Mouse (Mus musculus): ENCODE measurements around the gene Dmrt2.

Gene Dmrt2

DNA sequence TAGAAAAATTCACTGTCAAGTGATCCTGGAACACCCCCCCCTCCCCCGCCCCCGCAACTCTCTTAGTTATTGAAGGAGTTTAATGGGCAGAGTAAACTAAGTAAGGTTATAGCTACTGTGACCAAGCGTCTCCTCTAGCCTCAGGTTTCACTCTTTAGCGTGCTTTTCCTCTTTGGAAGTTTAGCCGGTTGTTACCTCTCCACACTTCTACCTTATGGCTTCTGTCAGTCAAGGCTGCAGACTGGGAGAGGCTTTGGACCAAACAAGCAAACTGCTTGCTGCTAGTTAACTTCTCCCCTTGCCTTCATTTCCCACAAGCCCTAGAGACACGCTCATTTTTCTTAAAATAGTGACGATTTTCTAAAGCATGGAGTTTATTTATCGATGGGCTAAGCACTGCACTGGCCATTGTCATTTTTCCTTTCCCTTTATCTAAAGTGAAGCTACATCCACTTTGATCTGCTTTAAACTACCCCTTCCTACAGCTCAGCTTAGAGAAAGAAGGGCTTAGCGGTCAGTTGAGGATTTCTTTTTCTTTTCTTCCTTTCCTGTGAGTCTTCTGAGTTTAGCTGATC lies 3.7 kb downstream of the Dmrt2 start:
- in situ Hi-C loops (cut with MboI, MseI): no loop called here

DNA sequence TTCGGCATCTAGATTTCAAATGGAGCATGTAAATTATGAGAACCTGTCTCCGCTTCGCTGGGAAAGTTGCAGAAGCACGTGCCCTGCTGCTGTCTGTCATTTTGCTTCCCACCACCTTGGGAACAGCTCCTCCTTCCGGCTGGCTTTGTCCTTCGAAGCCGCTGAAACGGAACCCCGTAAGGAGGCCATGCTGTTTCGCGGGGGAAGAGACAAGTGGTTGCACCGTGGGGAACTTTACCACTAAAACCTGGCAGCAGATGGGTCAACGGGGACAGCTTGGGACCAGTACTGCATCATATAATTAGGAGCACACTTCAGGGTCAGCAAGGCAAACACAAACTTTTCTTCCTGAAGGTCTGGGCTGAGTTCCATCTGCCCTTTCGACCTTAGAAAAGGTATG lies 26.6 kb downstream of the Dmrt2 start:
- in situ Hi-C loops (cut with MboI, MseI): no loop called here

DNA sequence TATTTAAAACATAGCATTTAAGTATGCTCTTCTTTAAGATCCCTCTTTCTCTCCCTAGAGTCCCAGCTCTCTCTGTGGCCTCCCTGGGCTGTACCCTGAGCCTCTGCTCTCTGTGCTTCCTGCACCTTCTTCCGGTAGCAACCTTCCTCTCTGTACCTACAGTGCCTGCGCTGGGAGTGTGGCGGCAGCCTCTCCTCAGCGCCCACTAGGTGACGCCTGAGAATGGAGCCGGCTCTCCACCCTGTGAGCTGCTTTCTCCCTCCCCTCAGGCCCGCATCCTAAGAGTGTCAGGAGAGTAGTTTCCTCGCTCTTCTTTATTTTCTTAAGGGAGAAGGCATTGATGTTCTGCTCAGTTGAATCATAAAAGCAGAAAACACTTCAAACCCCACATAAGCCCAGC lies 41.2 kb downstream of the Dmrt2 start:
- in situ Hi-C loops (cut with MboI, MseI): no loop called here

DNA sequence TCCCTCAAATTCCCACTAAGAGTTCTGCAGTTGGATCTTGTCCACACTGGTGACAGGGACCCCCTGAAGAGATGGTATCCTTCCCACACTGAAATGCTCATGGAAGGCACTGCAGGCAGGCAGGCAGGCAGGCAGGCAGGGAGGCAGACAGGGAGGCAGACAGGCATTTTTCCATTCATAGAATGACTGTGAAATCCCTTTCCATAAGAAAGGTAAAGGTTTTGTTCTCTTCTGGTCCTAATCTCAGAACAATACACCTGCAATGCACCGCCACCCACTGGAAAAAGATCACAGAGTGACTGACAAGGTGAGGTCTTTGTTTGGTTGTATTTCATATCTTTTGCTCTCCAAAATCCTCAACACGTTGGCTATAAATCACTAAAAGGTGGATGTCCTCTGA lies 42.7 kb downstream of the Dmrt2 start:
- in situ Hi-C loops (cut with MboI, MseI): no loop called here

DNA sequence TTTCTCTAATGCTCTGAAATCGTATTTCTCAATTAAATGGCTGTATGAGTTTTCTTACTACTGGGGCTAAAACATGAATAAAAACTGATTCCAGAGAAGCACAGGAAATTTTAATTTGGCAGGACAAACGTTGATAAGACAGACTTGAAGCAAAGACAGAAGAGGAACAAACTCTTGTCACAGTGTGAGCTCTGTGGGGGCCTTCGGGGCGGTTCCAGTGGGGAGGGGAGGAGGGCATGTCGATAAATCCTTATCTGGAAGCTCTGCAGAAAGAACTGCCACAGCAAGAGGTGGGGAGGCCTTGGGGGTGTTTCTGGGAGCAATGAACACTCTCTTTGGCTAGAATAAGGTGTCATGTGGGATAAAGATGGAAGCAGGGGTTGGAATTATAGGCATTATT lies 50.4 kb downstream of the Dmrt2 start:
- in situ Hi-C loops (cut with MboI, MseI): no loop called here
